Mouse (Mus musculus) mammary gland, adult 2 months (tissue): ENCODE data around the gene Arhgef39. TPM values are rescaled to one million over a fixed set of nuclear protein-coding genes. Genes with fewer than 3 reads are reported as not detected.

Experiments used
- polyA plus RNA-seq: library from polyadenylated mRNA; depleted of rRNA; stranded (reverse); fragments of >200 nt; gene quantifications from 2 replicates; pipeline ENCODE4 v1.2.3, GENCODE M21; 2012; ENCODE audit warnings: low replicate concordance; rRNA removed

Arhgef39 gene
- 4.4 and 4.8 TPM in 2 replicates for polyA plus RNA-seq

DNA sequence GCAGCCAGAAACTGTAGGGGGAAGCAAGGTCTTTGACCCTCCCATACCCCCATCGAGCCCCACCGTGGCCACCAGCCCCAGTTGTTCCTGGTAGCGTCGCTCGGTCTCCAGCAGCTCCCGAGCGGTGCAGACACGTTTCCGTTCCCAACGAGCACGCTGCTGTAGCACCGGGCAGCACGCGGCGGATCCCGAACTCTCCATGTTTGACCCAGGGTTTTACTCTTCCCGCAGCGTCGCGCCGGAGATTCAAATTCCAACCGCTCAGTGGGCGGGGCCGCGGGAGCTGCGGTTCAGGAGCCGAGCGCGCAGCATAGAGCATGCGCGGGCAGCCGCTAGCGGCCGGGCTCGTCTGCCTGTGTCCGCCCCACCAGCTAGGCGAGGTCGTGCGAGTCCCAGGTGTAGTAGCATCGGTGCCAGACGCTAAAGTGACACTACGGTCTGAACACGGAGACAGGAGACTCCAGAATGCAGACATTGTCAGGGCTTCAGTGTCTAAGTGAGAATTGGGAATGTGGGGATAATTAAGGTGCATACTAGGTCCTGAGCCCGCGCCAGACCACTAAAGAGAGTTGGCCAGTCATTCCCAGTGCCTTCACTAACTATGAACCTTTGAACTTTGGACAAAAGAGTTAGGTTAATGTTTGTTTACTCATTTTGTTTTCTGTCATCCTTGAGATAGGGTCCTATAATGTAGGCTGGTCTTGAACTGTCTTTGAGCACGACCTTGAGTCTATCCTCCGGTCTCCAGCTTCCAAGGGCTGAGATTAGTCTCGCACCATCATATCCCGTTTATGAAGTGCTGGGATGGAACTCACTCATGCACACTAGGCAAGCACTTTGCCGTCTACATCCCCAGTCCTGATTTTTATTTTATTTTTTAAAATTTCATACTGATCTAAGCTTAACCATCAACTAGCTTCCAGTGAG is at the start of gene Arhgef39:
Arhgef39 (minus strand) TSS at position 289 of the 927 bp plus-strand sequence.

DNA sequence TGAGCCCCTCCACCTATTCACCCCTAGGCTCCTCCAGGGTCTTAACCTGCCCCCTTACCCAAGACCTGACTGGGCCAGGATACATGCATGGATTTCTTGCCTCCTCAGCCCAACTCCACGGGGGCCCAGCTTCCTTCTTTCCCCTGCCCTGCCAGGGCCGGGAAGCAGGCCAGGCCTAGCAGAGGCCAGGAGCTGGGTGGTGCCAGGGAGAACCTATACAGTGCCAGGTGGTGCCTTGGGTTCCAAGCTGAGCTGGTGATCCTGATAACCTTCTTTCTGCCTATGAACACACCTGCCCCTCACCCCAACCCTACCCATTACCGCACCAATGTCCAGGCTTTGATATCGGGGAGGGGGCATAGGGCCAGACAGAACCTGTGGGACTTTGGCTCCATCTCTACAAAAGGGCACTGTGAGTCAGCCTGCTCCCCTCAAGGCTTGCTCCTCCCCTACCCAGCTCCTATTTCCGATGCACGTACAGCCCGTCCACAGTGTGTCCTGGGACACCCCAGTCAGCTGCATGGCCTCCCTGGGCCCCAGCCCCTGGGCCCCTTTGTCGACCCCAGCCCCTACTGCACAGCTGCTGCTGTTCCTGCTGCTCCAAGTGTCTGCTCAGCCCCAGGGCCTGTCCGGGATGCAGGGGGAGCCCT is 7.2 kb upstream of the Arhgef39 start, which contains the start of gene Car9:
Car9 (plus strand) TSS at position 431 of the 650 bp plus-strand sequence.

DNA sequence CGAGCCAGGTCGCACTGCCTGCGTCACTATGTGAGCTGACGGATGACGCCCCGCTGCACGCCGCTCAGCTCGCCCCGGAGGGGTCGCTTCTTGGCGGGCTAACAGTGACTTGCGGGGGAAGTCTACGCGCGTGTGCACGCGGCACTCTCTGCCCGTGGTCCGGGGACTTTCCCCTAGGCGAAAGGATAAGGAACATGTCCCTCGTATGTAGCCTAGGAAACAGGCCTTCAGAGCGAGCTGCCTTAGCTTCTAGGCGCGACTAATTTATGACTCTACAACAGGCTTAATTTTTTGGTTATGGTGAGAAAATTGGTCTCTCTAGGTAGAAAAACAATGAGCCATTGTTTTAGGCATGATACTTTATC is 6.7 kb downstream of the Arhgef39 start, which contains the start of gene Ccdc107:
Ccdc107 (plus strand) TSS at position 80 of the 365 bp plus-strand sequence.

GRCm38 (mm10) chr4:43483535-43484091 is 15.9 kb downstream of the Arhgef39 start, which contains the start of gene Sit1:
TSS of gene Sit1 (minus strand) at chr4:43483734.

GRCm38 (mm10) chr4:43454041-43454836 is 45.3 kb downstream of the Arhgef39 start, which contains the start of gene Cd72:
TSS of gene Cd72 (minus strand) at chr4:43454628.

Other genes with a start within 250 kb of the Arhgef39 start
- 0.57 and 1.7 TPM in 2 replicates for gene Atp8b5, start 232.5 kb downstream of the Arhgef39 start, polyA plus RNA-seq
- 14.4 and 23.7 TPM in 2 replicates for gene Rusc2, start 117.7 kb downstream of the Arhgef39 start, polyA plus RNA-seq
- 0.23 TPM in 1 of 2 replicates, not detected in the other for gene Fam166b, start 70.6 kb downstream of the Arhgef39 start, polyA plus RNA-seq
- gene Tesk1, start 57.8 kb downstream of the Arhgef39 start, polyA plus RNA-seq: 79.6 and 124 TPM in 2 replicates
- 28.2 and 33.5 TPM in 2 replicates for gene Cd72, start 45.1 kb downstream of the Arhgef39 start, polyA plus RNA-seq
- 9.2 and 21.2 TPM in 2 replicates for gene Sit1, start 16.0 kb downstream of the Arhgef39 start, polyA plus RNA-seq
- 62.5 and 267 TPM in 2 replicates for gene Ccdc107, start 6.8 kb downstream of the Arhgef39 start, polyA plus RNA-seq
- gene Car9, start 7.3 kb upstream of the Arhgef39 start, polyA plus RNA-seq: 0.78 and 1.5 TPM in 2 replicates
- 23.0 and 770 TPM in 2 replicates for gene Tpm2, start 24.1 kb upstream of the Arhgef39 start, polyA plus RNA-seq
- 75.4 and 91.4 TPM in 2 replicates for gene Creb3, start 62.6 kb upstream of the Arhgef39 start, polyA plus RNA-seq
- gene Tln1, start 63.0 kb upstream of the Arhgef39 start, polyA plus RNA-seq: 101 and 163 TPM in 2 replicates
- 60.7 and 68.0 TPM in 2 replicates for gene Rgp1, start 79.0 kb upstream of the Arhgef39 start, polyA plus RNA-seq
- gene Gba2, start 79.2 kb upstream of the Arhgef39 start, polyA plus RNA-seq: 22.0 and 23.6 TPM in 2 replicates
- gene Msmp, start 84.8 kb upstream of the Arhgef39 start, polyA plus RNA-seq: 0.74 and 1.1 TPM in 2 replicates
- 42.2 and 51.5 TPM in 2 replicates for gene Npr2, start 132.2 kb upstream of the Arhgef39 start, polyA plus RNA-seq
- 0.92 and 1.7 TPM in 2 replicates for gene Spag8, start 153.9 kb upstream of the Arhgef39 start, polyA plus RNA-seq
- gene Hint2, start 156.8 kb upstream of the Arhgef39 start, polyA plus RNA-seq: 87.4 and 136 TPM in 2 replicates
- 12.3 and 18.7 TPM in 2 replicates for gene Tmem8b, start 169.3 kb upstream of the Arhgef39 start, polyA plus RNA-seq
- gene Fam221b, start 169.4 kb upstream of the Arhgef39 start, polyA plus RNA-seq: 0.02 and 0.09 TPM in 2 replicates
- not detected in 2 replicates for gene Olfr70, start 201.1 kb upstream of the Arhgef39 start, polyA plus RNA-seq
- not detected in 2 replicates for gene Olfr71, start 210.6 kb upstream of the Arhgef39 start, polyA plus RNA-seq
- 21.9 and 24.8 TPM in 2 replicates for gene Hrct1, start 227.5 kb upstream of the Arhgef39 start, polyA plus RNA-seq
- 5.1 and 8.1 TPM in 2 replicates for gene Spaar, start 230.3 kb upstream of the Arhgef39 start, polyA plus RNA-seq